Mouse (Mus musculus): Measurements from ENCODE around the gene Ubxn7.

The Ubxn7 gene

GRCm38 (mm10) chr16:32433138-32433537, 101.1 kb downstream of the Ubxn7 start:
- no peak for DNase-seq (ENCODE audit: low spot score in 2 of 2)

- no peak for DNase-seq (ENCODE audit: low spot score in 2 of 2)
These were observed 102.0 kb downstream of the Ubxn7 start for GRCm38 (mm10) chr16:32434066-32434465.

- DNase-seq (ENCODE audit: low spot score in 2 of 2), result no peak
These were observed 102.6 kb downstream of the Ubxn7 start for GRCm38 (mm10) chr16:32434691-32435090.

GRCm38 (mm10) chr16:32436657-32437056, 104.6 kb downstream of the Ubxn7 start:
- no peak for DNase-seq (ENCODE audit: low spot score in 2 of 2)

GRCm38 (mm10) chr16:32437266-32437665, 105.2 kb downstream of the Ubxn7 start:
- no peak for DNase-seq (ENCODE audit: low spot score in 2 of 2)

- DNase-seq (ENCODE audit: low spot score in 2 of 2), result no peak
These were observed 109.4 kb downstream of the Ubxn7 start for GRCm38 (mm10) chr16:32441432-32441831.
